Mouse (Mus musculus) olfactory bulb, adult 2 months (tissue): Measurements from ENCODE around the gene 4921524J17Rik.

Experiments used
- CTCF ChIP-seq: fragments of 200-500 bp; IDR thresholded peaks from 2 replicates; pipeline ENCODE4 v1.5.1; 2012; ENCODE audit warnings: low read depth, mild to moderate bottlenecking, low read length, moderate library complexity; ENCODE audit not compliant: insufficient read depth
- POLR2A ChIP-seq: fragments of 200-500 bp; IDR thresholded peaks from 2 replicates; pipeline ENCODE4 v1.6.1; 2012; ENCODE audit warnings: mild to moderate bottlenecking, low read depth, low read length, moderate library complexity; ENCODE audit not compliant: insufficient read depth

- TF ChIP-seq CTCF (no peak), POLR2A (no peak)
Measured at GRCm38 (mm10) chr8:85395017-85395416, 37.6 kb downstream of the 4921524J17Rik start.
